Mouse (Mus musculus) erythroblast, embryonic 14.5 days (primary cell): Measurements from ENCODE around the gene Mtrr. TPM values are rescaled to one million over a fixed set of nuclear protein-coding genes. Genes with fewer than 3 reads are reported as not detected.
"Not testable (repeated sequence)": the region's sequence is repeated elsewhere in the genome, so short reads cannot be mapped to it uniquely, and the experiment has no call there.

ENCODE experiments used
- H3K27me3 ChIP-seq: 2 replicates; pipeline ENCODE4 v1.6.1; 2012; ENCODE audit warnings: inconsistent platforms; ENCODE audit not compliant: control insufficient read depth
- H3K36me3 ChIP-seq: 2 replicates; pipeline ENCODE4 v1.6.1; 2012; ENCODE audit warnings: mild to moderate bottlenecking, inconsistent platforms; ENCODE audit not compliant: control insufficient read depth
- H3K4me1 ChIP-seq: 2 replicates; pipeline ENCODE4 v1.6.1; 2012; ENCODE audit warnings: inconsistent platforms; ENCODE audit not compliant: control insufficient read depth
- H3K4me3 ChIP-seq: replicated peaks from 2 replicates; pipeline ENCODE3; 2012; ENCODE audit warnings: moderate library complexity, mild to moderate bottlenecking, inconsistent platforms
- H3K9me3 ChIP-seq: 2 replicates; pipeline ENCODE4 v1.6.1; 2012; ENCODE audit warnings: low read length, inconsistent platforms, mixed read lengths; ENCODE audit not compliant: control insufficient read depth
- GATA1 ChIP-seq: IDR thresholded peaks from 2 replicates; pipeline ENCODE4 v1.6.1; 2012; ENCODE audit warnings: low read length, inconsistent platforms, mixed read lengths
- TAL1 ChIP-seq: IDR thresholded peaks from 3 replicates; pipeline ENCODE4 v1.6.1; 2012; ENCODE audit warnings: low read length, inconsistent platforms, mixed read lengths
- polyA plus RNA-seq: library from polyadenylated mRNA; stranded (reverse); fragments of >175 nt; gene quantifications from 2 replicates; pipeline ENCODE4 v1.2.3, GENCODE M21; 2012

The Mtrr gene
- polyA plus RNA-seq, 1 experiment = 1.0 TPM

- Histone ChIP-seq H3K4me1 (no peaks in the 10 kb centered on the region), H3K4me3 (no peak overlapping the region), H3K36me3 (peaks cover 88% of the 10 kb centered on the region), H3K27me3 (no peaks in the 10 kb centered on the region), H3K9me3 (no peaks in the 10 kb centered on the region)
- TF ChIP-seq TAL1 (no peak), GATA1 (no peak)
These were observed 8.7 kb downstream of the Mtrr start for GRCm38 (mm10) chr13:68572966-68573913.

- Histone ChIP-seq H3K4me1 (no peaks in the 10 kb centered on the region), H3K4me3 (no peak overlapping the region), H3K36me3 (peaks cover 85% of the 10 kb centered on the region), H3K27me3 (no peaks in the 10 kb centered on the region), H3K9me3 (no peaks in the 10 kb centered on the region)
- TF ChIP-seq TAL1 (no peak), GATA1 (no peak)
These were observed 9.7 kb downstream of the Mtrr start for GRCm38 (mm10) chr13:68572247-68572646.

GRCm38 (mm10) chr13:68569589-68570336 is 12.2 kb downstream of the Mtrr start:
- no peak for TF ChIP-seq TAL1
- Histone ChIP-seq H3K4me1 (no peaks in the 10 kb centered on the region), H3K4me3 (no peak overlapping the region), H3K9me3 (no peaks in the 10 kb centered on the region), H3K27me3 (no peaks in the 10 kb centered on the region), H3K36me3 (peaks cover 85% of the 10 kb centered on the region)

- Histone ChIP-seq H3K4me1 (no peaks in the 10 kb centered on the region), H3K27me3 (no peaks in the 10 kb centered on the region), H3K9me3 (no peaks in the 10 kb centered on the region), H3K36me3 (peaks cover 90% of the 10 kb centered on the region), H3K4me3 (no peak overlapping the region)
- no peak for TF ChIP-seq GATA1
- no peak for TF ChIP-seq TAL1
These were observed 13.4 kb downstream of the Mtrr start for GRCm38 (mm10) chr13:68568548-68568947.

- H3K4me3 ChIP-seq = no peak overlapping the region
- peaks cover 90% of the 10 kb centered on the region for H3K36me3 ChIP-seq
- TF ChIP-seq TAL1 = no peak
- no peak for TF ChIP-seq GATA1
- no peaks in the 10 kb centered on the region for H3K27me3 ChIP-seq
- no peaks in the 10 kb centered on the region for H3K4me1 ChIP-seq
- H3K9me3 ChIP-seq = no peaks in the 10 kb centered on the region
These were observed 13.8 kb downstream of the Mtrr start for GRCm38 (mm10) chr13:68568110-68568509.

GRCm38 (mm10) chr13:68553391-68553790 is 28.6 kb downstream of the Mtrr start:
- H3K4me1 ChIP-seq, H3K27me3 ChIP-seq, H3K9me3 ChIP-seq, H3K36me3 ChIP-seq, H3K4me3 ChIP-seq: not testable (repeated sequence)

Other genes with a start within 250 kb of the Mtrr start
- 0.02 and 0.27 TPM in 2 replicates for gene Fastkd3, start 85 bp upstream of the Mtrr start, polyA plus RNA-seq
- not detected in 2 replicates for gene 1700001L19Rik, start 15.3 kb upstream of the Mtrr start, polyA plus RNA-seq